Mouse (Mus musculus) right cerebral cortex, postnatal 14 days (tissue): ENCODE results near the gene Pgs1.

Source experiments
- DNase-seq: peaks from one replicate; pipeline ENCODE4 v3.0.0; 2022

Pgs1 gene

GRCm38 (mm10) chr11:117986126-117987031 is at the start of gene Pgs1:
Gene Pgs1 (plus strand): TSS chr11:117986292.
- peak; percentile 93 for DNase-seq

- no peak for DNase-seq
Measured at GRCm38 (mm10) chr11:117939004-117939730, 46.9 kb upstream of the Pgs1 start.

GRCm38 (mm10) chr11:117939741-117940285 is 46.3 kb upstream of the Pgs1 start:
- DNase-seq: peak; percentile 72

GRCm38 (mm10) chr11:117940881-117941280 is 45.2 kb upstream of the Pgs1 start:
- DNase-seq: no peak

- DNase-seq: no peak
Measured at GRCm38 (mm10) chr11:117941325-117941834, 44.7 kb upstream of the Pgs1 start.

- no peak for DNase-seq
Measured at GRCm38 (mm10) chr11:117941848-117942247, 44.2 kb upstream of the Pgs1 start.

- no peak for DNase-seq
Measured at GRCm38 (mm10) chr11:117946195-117946979, 39.7 kb upstream of the Pgs1 start.

- no peak for DNase-seq
Measured at GRCm38 (mm10) chr11:117946996-117947419, 39.1 kb upstream of the Pgs1 start.

- DNase-seq: peak; percentile 60
Measured at GRCm38 (mm10) chr11:117949392-117950091, 36.5 kb upstream of the Pgs1 start.

GRCm38 (mm10) chr11:117951391-117951790 is 34.7 kb upstream of the Pgs1 start:
- no peak for DNase-seq

- no peak for DNase-seq
Measured at GRCm38 (mm10) chr11:117952174-117952933, 33.7 kb upstream of the Pgs1 start.

- DNase-seq: no peak
Measured at GRCm38 (mm10) chr11:117954094-117954493, 32.0 kb upstream of the Pgs1 start.

GRCm38 (mm10) chr11:117954819-117955218 is 31.3 kb upstream of the Pgs1 start:
- DNase-seq: peak; percentile 46

GRCm38 (mm10) chr11:117955621-117956020 is 30.5 kb upstream of the Pgs1 start:
- no peak for DNase-seq

- no peak for DNase-seq
Measured at GRCm38 (mm10) chr11:117958197-117958596, 27.9 kb upstream of the Pgs1 start.

GRCm38 (mm10) chr11:117959166-117959565 is 26.9 kb upstream of the Pgs1 start:
- DNase-seq: no peak

GRCm38 (mm10) chr11:117959741-117960381 is 26.2 kb upstream of the Pgs1 start:
- DNase-seq: no peak

- no peak for DNase-seq
Measured at GRCm38 (mm10) chr11:117960601-117961000, 25.5 kb upstream of the Pgs1 start.

GRCm38 (mm10) chr11:117962228-117963067 is 23.6 kb upstream of the Pgs1 start:
- DNase-seq: no peak
